Mouse (Mus musculus) bone marrow macrophage, adult 2 months (primary cell): Measurements from ENCODE around the gene Hyal3. TPM values are rescaled to one million over a fixed set of nuclear protein-coding genes. Genes with fewer than 3 reads are reported as not detected.
A peak's percentile ranks its signal among the peaks of the same experiment; 100 is the strongest.

ENCODE experiments used
- H3K27ac ChIP-seq: 2 replicates; pipeline ENCODE4 v1.5.1; 2012; ENCODE audit warnings: low read depth, low read length; ENCODE audit not compliant: insufficient read depth
- H3K4me1 ChIP-seq: 2 replicates; pipeline ENCODE4 v1.6.1; 2012; ENCODE audit warnings: low read length; ENCODE audit not compliant: control insufficient read depth, insufficient read depth
- H3K4me3 ChIP-seq: 2 replicates; pipeline ENCODE4 v1.5.1; 2012; ENCODE audit warnings: mild to moderate bottlenecking, low read length, moderate library complexity; ENCODE audit not compliant: insufficient read depth
- CTCF ChIP-seq: IDR thresholded peaks from 2 replicates; pipeline ENCODE4 v1.5.1; 2012; ENCODE audit warnings: low read depth, mild to moderate bottlenecking, low read length, moderate library complexity
- POLR2A ChIP-seq: IDR thresholded peaks from 2 replicates; pipeline ENCODE4 v1.6.1; 2012; ENCODE audit warnings: mild to moderate bottlenecking, low read depth, low read length, borderline replicate concordance
- polyA plus RNA-seq: library from polyadenylated mRNA; stranded (reverse); fragments of >200 nt; gene quantifications from 2 replicates; pipeline ENCODE4 v1.2.4, GENCODE M21; 2012; ENCODE audit not compliant: missing spikeins, insufficient read depth, insufficient read length

The Hyal3 gene
- polyA plus RNA-seq: 0.29 and 0.59 TPM in 2 replicates

GRCm38 (mm10) chr9:107580501-107581317, at the start of gene Hyal3:
Hyal3 (plus strand) TSS chr9:107580818.
- H3K27ac ChIP-seq: peak within 1 kb of the TSS; percentile 84
- TF ChIP-seq POLR2A (0 out of 2 replicates have a peak, but pooled peaks have one; percentile 75), CTCF (0 out of 2 replicates have a peak, but pooled peaks have one; percentile 8)
- peak within 1 kb of the TSS; percentile 69 for H3K4me3 ChIP-seq
- H3K4me1 ChIP-seq: peaks cover 17% of the 10 kb centered on the region

DNA sequence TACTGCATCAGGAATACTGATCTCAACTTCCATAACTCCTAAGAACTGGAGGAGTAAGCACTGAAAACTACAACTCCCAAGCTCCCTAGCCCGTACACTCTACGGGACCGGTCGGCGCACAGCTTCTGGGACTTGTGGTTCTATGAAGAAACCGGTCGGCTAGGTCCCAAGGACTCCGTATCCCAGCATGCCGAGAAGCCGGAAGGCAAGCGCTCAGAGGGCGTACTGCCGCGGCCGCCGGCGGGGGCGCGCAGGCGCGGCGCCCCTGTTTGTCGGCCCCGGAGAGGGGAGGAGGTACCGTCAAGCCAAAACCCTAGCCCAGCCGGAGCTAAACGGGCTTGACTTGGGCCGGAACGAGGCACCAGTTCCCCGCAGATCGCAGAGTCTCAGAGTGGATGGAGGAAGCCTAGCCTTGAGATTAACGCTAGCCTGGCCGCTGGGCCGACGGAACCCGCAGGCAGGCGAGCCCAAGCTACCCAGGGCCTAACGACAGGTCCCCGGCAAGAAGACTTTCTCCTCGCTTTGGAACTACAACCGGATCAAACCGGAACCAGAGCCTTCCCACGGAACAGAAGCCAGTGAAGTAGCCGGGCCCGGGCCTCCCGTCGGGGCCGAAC, 46.7 kb upstream of the Hyal3 start, which contains the start of gene Tmem115:
TSS of gene Tmem115 (plus strand) at position 155 of the 617 bp plus-strand sequence.
- peaks cover 11% of the 10 kb centered on the region for H3K4me1 ChIP-seq
- TF ChIP-seq POLR2A (no peak), CTCF (no peak)
- H3K4me3 ChIP-seq: peak within 1 kb of the TSS; percentile 81
- H3K27ac ChIP-seq: peak within 1 kb of the TSS; percentile 79

- TF ChIP-seq CTCF (no peak), POLR2A (no peak)
Observed at GRCm38 (mm10) chr9:107534408-107535202, 46.0 kb upstream of the Hyal3 start.

DNA sequence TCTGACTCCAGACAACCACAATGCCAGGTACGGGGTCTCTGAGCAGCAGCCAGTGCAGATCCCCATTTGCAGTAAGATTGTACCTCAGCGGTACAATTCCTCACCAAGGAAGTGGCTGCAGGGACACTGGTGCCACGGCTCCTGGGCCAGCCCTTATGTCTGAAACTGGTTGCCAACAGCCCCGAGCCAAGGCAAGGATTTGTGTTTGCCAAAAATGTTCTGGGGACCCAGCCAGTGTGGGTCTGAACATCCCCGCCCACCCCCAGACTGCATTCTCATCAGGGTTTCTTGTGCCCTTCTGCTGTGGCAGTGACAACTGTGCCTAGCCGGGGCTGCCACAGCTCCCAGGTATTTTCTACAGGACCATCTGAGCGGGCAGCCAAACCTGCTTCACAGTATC, 42.4 kb upstream of the Hyal3 start:
- TF ChIP-seq CTCF (no peak), POLR2A (no peak)
- Histone ChIP-seq H3K27ac (no peak overlapping the region), H3K4me1 (peaks cover 17% of the 10 kb centered on the region), H3K4me3 (no peak overlapping the region)

More at GRCm38 (mm10) chr9:107534408-107535202, 46.0 kb upstream of the Hyal3 start:
- peaks cover 11% of the 10 kb centered on the region for H3K4me1 ChIP-seq
- peak overlapping the region; percentile 81 for H3K4me3 ChIP-seq
- peak overlapping the region; percentile 79 for H3K27ac ChIP-seq

DNA sequence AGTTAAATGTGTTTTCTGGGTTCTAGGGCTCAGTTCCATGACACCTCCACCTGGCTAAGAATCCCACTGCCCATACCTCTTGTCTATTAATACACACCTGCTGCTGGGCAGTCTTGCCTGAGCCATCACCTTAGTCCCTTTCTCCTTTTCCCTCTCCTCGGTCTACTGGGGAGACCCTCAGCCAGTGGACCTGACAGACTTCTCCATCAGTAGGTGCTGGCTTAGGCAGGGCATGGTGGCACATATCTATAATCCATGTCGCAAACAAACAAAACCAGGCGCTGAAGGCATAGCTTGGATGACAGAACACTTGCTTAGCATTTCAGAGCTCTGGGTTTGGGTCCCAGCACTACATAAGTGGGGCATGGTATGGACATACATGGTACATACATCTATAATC, 41.9 kb upstream of the Hyal3 start:
- TF ChIP-seq POLR2A: no peak
- no peak for TF ChIP-seq CTCF
- peaks cover 17% of the 10 kb centered on the region for H3K4me1 ChIP-seq
- no peak overlapping the region for H3K4me3 ChIP-seq
- H3K27ac ChIP-seq: no peak overlapping the region

GRCm38 (mm10) chr9:107539940-107540339, 40.7 kb upstream of the Hyal3 start:
- no peak overlapping the region for H3K4me3 ChIP-seq
- TF ChIP-seq CTCF: no peak
- TF ChIP-seq POLR2A: no peak
- peaks cover 17% of the 10 kb centered on the region for H3K4me1 ChIP-seq
- no peak overlapping the region for H3K27ac ChIP-seq

- no peak for TF ChIP-seq POLR2A
- no peak for TF ChIP-seq CTCF
- no peak overlapping the region for H3K27ac ChIP-seq
- no peak overlapping the region for H3K4me3 ChIP-seq
- peaks cover 17% of the 10 kb centered on the region for H3K4me1 ChIP-seq
Observed at GRCm38 (mm10) chr9:107540420-107540819, 40.2 kb upstream of the Hyal3 start.

DNA sequence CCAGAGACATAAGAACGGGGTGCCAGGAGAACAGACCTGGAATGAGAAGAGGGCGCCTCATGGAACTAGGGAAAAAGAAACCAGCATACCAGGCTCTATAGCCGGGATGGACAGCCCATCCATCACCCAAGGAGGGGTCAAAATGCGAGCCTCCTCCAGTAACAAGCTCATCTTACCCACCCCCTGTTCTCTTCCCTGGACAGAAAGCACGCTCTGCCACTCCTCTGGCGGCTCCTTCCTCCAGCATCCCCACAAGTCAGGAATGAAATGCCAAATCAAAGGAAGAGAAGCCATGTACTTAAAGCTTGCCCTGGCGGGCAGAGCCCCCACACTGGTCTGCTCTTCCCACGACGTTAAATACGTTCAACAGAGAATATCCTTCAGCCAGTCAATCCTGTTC, 39.6 kb upstream of the Hyal3 start:
- Histone ChIP-seq H3K4me3 (peak overlapping the region; percentile 67), H3K4me1 (peaks cover 15% of the 10 kb centered on the region), H3K27ac (no peak overlapping the region)
- TF ChIP-seq POLR2A (no peak), CTCF (no peak)

DNA sequence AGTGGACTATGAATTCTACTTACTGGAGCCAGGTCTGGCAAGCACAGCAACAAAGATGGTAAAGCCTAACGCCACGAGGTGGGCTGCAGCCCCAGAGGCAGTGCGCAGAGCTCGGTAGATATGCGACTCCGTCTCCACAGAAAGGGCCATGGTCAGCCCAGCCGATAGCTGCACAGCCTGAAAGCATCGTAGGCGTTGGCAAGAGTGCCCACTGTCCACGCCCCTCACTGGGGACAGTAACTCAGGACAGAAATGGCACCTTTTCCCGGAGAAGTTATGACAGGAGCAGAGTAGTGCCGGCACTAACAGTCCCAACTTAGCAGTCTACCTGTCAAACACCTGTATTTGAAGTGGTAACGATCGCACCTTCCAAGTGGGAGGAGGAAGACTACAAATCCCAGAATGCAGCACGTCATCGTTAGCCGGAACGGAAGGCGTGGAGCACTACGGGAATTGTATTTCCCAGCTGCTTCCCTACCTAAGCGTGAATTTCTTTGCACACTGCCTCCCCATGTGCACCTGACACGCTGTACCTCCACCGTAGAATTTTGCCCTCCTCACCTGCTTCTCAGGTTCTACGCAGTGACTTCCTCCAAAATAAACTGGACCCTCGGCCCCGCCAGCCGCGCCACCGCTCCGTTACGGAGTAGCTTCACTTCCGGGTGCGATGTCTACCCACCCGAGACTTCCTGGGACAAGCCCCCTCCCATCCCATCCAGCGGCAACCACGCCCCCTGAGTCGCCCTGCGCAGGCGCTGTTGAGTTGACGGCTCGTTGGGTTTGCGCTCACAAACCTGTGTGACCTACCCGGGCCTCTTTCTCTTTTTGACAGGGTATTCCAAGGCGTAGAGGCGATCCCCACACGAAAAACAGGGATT, 38.9 kb upstream of the Hyal3 start, which contains the start of the genes Cyb561d2 and Nprl2:
TSS of gene Cyb561d2 (minus strand) at position 720 of the 878 bp plus-strand sequence.
TSS of gene Nprl2 (plus strand) at position 753 of the 878 bp plus-strand sequence.
- Histone ChIP-seq H3K27ac (peak within 1 kb of the TSS; percentile 32), H3K4me3 (peak within 1 kb of the TSS; percentile 67), H3K4me1 (peaks cover 11% of the 10 kb centered on the region)
- TF ChIP-seq POLR2A (peak; percentile 80), CTCF (no peak)
